Mouse (Mus musculus) forebrain, embryonic 11.5 days (tissue): ENCODE measurements around the gene Adamts14. TPM values are rescaled to one million over a fixed set of nuclear protein-coding genes. Genes with fewer than 3 reads are reported as not detected.

Source experiments
- ATAC-seq: fragments of 200-750 bp; cut with Nextera tagmentation; replicated peaks from 2 replicates; pipeline ENCODE4 v1.8.0; 2017; ENCODE audit warnings: moderate TSS enrichment; ENCODE audit not compliant: low FRiP score
- DNase-seq: peaks from one replicate; pipeline ENCODE4 v3.0.0-alpha.2; 2017; ENCODE audit warnings: low spot score
- H3K27ac ChIP-seq: fragments of 300-500 bp; sonication (generic); 2 replicates; pipeline ENCODE4 v1.5.1; 2014; ENCODE audit warnings: low read depth, low read length
- H3K27me3 ChIP-seq: fragments of 300-500 bp; sonication (generic); 2 replicates; pipeline ENCODE4 v1.6.1; 2014; ENCODE audit warnings: mild to moderate bottlenecking, low read length, mixed read lengths; ENCODE audit not compliant: control insufficient read depth, insufficient read depth
- H3K36me3 ChIP-seq: fragments of 300-500 bp; sonication (generic); 2 replicates; pipeline ENCODE4 v1.6.1; 2014; ENCODE audit warnings: mild to moderate bottlenecking, low read length, moderate library complexity, mixed read lengths; ENCODE audit not compliant: control insufficient read depth, insufficient read depth
- H3K4me1 ChIP-seq: fragments of 300-500 bp; sonication (generic); replicated peaks from 2 replicates; pipeline ENCODE4 v1.6.1; 2014; ENCODE audit warnings: low read length, mixed read lengths; ENCODE audit not compliant: control insufficient read depth, insufficient read depth
- H3K4me2 ChIP-seq: fragments of 300-500 bp; sonication (generic); 2 replicates; pipeline ENCODE4 v1.6.1; 2014; ENCODE audit warnings: low read depth, mild to moderate bottlenecking, low read length, moderate library complexity, mixed read lengths; ENCODE audit not compliant: severe bottlenecking
- H3K4me3 ChIP-seq: fragments of 300-500 bp; sonication (generic); 2 replicates; pipeline ENCODE4 v1.5.1; 2014; ENCODE audit warnings: low read depth, low read length
- H3K9ac ChIP-seq: fragments of 300-500 bp; sonication (generic); 2 replicates; pipeline ENCODE4 v1.6.1; 2014; ENCODE audit warnings: low read length
- H3K9me3 ChIP-seq: fragments of 300-500 bp; sonication (generic); 2 replicates; pipeline ENCODE4 v1.6.1; 2016; ENCODE audit warnings: low read length, mixed read lengths; ENCODE audit not compliant: control insufficient read depth
- WGBS: fragments of 180-500 bp; shearing (Covaris S2); extraction: QIAGEN DNeasy Blood & Tissue Kit; methylation state at CpG from one replicate; pipeline ENCODE4 v1.1.7; 2014; 5-methylcytosine and 5-hydroxymethylcytosine counted together
- polyA plus RNA-seq: library from polyadenylated mRNA; unstranded; fragments of >200 nt; fragmentation: Nextera tagmentation; extraction: Ambion mirVana; gene quantifications from 2 replicates; pipeline ENCODE4 v1.2.1, GENCODE M21; 2014

Adamts14 gene
- polyA plus RNA-seq, result 0.56 and 0.60 TPM in 2 replicates

DNA sequence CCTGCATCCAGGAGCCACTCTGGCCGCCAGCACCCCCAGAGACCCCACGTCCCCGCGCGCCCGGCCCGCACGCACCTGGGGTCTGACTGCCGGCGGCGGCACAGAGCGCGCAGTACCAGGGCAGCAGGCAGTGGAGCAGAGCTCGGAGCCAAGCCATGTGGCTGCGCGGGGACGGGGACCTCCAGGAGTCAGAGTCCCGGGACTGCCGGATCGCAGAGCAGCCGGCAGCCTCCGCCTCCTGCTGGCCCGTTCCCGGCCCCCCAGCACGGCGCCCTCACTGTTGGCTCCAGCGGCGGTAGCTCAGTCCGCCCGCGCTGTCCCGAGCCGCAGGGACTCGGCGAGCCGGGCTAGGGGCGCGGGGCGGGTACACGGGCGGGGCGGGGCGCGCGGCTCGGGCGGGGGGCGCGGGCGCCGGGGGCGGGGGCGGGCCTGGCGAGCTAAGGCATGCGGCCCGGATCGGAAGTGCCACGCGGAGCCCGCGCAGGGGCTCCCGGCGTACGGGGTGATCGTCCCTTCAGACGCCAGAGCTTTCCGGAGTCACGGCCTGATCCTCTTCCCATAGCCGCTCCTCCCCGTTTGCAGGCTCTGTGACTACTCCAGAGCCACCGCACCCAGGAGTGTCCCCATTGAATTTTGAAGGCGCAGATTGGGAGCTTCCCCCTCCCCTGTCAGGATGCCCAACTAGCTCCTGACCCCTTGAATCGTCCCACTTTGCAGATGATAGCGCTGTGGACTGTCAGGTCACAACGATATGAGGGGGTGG, at the start of gene Adamts14:
Gene Adamts14 (minus strand): TSS at position 358 of the 763 bp plus-strand sequence.
- Histone ChIP-seq H3K4me3 (peak within 1 kb of the TSS; percentile 56), H3K4me1 (peaks cover 5% of the 10 kb centered on the region; the same call in 1 of the 2 replicates), H3K36me3 (no peaks in the 10 kb centered on the region), H3K9me3 (no peaks in the 10 kb centered on the region), H3K27me3 (peaks cover 16% of the 10 kb centered on the region; the same call in 1 of the 2 replicates), H3K4me2 (peak within 1 kb of the TSS; percentile 96), H3K9ac (peak within 1 kb of the TSS; percentile 63), H3K27ac (no peak within 1 kb of the TSS)
- ATAC-seq (peak; percentile 63), DNase-seq (peak; percentile 77)
- WGBS, result under 1% methylated on average over 48 of the region's 75 CpGs

DNA sequence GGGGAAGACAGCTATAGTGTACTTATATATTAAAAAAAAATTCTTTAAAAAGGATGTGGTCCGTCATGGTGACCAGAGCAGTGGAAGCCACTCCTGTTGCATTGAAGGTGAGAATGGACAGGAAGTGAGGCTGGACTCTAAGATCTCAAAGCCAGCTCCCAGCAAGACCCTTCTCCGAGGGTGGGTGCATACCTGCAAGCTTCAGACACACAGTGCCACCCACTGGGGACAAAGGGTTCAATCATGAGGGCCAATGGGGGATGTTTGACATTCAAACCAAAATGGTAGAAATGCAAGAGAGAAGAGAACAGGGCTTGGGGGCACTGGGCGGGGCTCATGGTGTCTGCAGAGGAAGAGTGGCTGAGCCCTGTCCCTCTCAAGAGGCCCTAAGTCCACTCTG, 45.3 kb upstream of the Adamts14 start:
- H3K36me3 ChIP-seq, result no peaks in the 10 kb centered on the region
- WGBS, result 93% methylated on average over 3 of the region's 3 CpGs

DNA sequence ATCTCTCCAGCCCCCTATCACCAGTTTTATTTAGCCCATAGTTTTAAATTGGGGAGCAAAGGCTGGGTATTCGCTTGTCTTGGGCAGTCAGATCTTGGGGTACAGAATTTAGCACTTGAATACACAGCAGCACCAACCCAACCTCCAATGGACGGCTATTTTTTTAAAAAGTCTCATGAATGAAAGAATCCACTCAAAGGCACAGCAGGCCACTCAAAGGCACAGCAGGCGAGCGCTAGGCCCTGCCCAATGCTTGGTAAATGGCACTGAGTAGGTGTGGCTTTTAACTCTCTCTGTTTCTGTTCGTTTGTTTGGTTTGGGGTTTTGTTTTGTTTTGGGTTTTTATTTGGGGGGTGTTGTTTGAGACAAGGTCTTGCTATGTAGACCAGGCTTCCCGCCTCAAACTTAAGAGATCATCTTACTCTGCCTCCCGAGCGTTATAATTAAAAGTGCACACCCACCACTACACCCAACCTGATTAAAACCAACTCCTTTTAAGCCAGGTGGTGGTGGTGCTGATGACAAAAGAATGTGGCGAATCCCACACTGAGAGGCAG, 42.2 kb upstream of the Adamts14 start:
- H3K36me3 ChIP-seq, result no peaks in the 10 kb centered on the region
- ATAC-seq (no peak), DNase-seq (no peak)
- no peaks in the 10 kb centered on the region; the same call in 1 of the 2 replicates for H3K27me3 ChIP-seq
- no peak overlapping the region for H3K4me3 ChIP-seq
- H3K4me2 ChIP-seq, result no peak overlapping the region
- no peaks in the 10 kb centered on the region for H3K9me3 ChIP-seq
- H3K27ac ChIP-seq, result no peak overlapping the region
- no peak overlapping the region for H3K9ac ChIP-seq
- 10% methylated on average over 9 of the region's 9 CpGs for WGBS
- H3K4me1 ChIP-seq, result 0 out of 2 replicates have a peak, but pooled peaks cover 3% of the 10 kb centered on the region

More for the DNA sequence above, 45.3 kb upstream of the Adamts14 start:
- Histone ChIP-seq H3K27me3 (no peaks in the 10 kb centered on the region; the same call in 1 of the 2 replicates), H3K4me2 (no peak overlapping the region), H3K4me3 (no peak overlapping the region), H3K4me1 (0 out of 2 replicates have a peak, but pooled peaks cover 3% of the 10 kb centered on the region), H3K9ac (no peak overlapping the region), H3K27ac (no peak overlapping the region), H3K9me3 (no peaks in the 10 kb centered on the region)
- ATAC-seq (no peak), DNase-seq (no peak)

DNA sequence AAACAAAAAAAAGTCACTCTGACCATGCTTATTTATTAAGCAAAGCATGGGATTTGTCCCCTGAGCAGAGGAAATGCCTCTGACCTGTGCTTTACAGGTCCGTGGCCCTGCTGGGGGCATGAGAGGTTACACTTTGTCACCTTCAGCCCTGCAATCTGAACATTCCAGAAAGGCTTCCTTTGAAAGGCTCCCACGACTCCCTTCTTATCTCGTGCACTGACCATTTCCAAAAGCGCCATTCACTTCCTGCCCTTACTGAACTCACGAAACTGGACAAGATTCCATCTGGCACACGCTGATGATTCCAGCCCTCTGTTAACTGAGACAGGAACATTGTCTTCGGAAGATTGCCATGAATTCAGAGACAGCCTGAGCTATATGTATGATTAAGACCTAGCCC, 40.5 kb upstream of the Adamts14 start:
- DNase-seq (peak; percentile 14), ATAC-seq (no peak)
- H3K27me3 ChIP-seq, result no peaks in the 10 kb centered on the region; the same call in 1 of the 2 replicates
- no peak overlapping the region for H3K27ac ChIP-seq
- H3K36me3 ChIP-seq, result no peaks in the 10 kb centered on the region
- 79% methylated on average over 7 of the region's 7 CpGs for WGBS
- no peaks in the 10 kb centered on the region for H3K9me3 ChIP-seq
- no peak overlapping the region for H3K9ac ChIP-seq
- 0 out of 2 replicates have a peak, but pooled peaks cover 3% of the 10 kb centered on the region for H3K4me1 ChIP-seq
- H3K4me2 ChIP-seq, result no peak overlapping the region
- no peak overlapping the region for H3K4me3 ChIP-seq

DNA sequence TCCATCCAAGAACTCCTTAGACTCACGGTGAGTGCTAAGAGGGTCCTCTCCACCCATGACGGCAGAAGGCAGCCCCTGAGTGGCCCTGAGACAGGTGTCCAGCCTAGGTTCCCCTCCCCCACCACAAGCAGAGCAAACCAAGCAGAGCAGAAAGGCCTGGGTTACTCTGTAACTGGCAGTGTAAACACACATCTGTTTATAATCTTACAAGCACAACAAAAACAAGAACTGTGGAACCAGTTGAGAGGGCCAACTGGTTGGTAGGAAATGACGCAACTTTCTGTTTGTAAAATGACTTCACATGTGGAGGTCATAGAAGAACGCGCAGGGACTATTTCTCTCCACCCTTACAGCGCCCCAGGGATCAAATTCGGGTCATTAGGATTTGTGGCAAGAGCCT, 39.5 kb upstream of the Adamts14 start:
- DNase-seq, result peak; percentile 21
- Histone ChIP-seq H3K9me3 (no peaks in the 10 kb centered on the region), H3K9ac (no peak overlapping the region), H3K27ac (no peak overlapping the region), H3K4me1 (0 out of 2 replicates have a peak, but pooled peaks cover 3% of the 10 kb centered on the region), H3K27me3 (no peaks in the 10 kb centered on the region; the same call in 1 of the 2 replicates), H3K4me2 (no peak overlapping the region), H3K36me3 (no peaks in the 10 kb centered on the region), H3K4me3 (no peak overlapping the region)
- 72% methylated on average over 7 of the region's 7 CpGs for WGBS
- no peak for ATAC-seq

DNA sequence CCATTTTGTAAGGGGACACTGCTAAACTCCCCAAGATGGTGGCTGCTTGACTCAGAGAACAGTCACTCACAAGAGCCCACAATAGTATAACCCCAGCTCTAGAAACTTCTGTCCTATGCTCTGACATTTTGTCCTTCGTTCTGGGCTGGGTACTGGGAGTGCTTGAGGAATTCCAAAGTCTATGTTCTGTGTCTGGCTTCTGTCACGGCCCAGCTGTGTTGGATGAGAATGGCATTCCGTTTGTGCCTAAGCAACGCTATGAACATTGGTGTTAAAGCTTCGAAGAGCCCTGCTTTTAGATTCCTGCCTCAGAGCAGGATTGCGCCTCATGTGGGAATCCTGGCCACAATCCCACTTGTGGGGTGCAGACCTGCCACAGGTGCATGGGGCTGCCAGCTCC, 38.9 kb upstream of the Adamts14 start:
- Histone ChIP-seq H3K9ac (no peak overlapping the region), H3K36me3 (no peaks in the 10 kb centered on the region), H3K27me3 (no peaks in the 10 kb centered on the region; the same call in 1 of the 2 replicates), H3K4me2 (no peak overlapping the region), H3K27ac (no peak overlapping the region), H3K4me1 (0 out of 2 replicates have a peak, but pooled peaks cover 3% of the 10 kb centered on the region), H3K4me3 (no peak overlapping the region), H3K9me3 (no peaks in the 10 kb centered on the region)
- ATAC-seq, result no peak
- WGBS, result 88% methylated on average over 6 of the region's 6 CpGs
- peak; percentile 28 for DNase-seq

DNA sequence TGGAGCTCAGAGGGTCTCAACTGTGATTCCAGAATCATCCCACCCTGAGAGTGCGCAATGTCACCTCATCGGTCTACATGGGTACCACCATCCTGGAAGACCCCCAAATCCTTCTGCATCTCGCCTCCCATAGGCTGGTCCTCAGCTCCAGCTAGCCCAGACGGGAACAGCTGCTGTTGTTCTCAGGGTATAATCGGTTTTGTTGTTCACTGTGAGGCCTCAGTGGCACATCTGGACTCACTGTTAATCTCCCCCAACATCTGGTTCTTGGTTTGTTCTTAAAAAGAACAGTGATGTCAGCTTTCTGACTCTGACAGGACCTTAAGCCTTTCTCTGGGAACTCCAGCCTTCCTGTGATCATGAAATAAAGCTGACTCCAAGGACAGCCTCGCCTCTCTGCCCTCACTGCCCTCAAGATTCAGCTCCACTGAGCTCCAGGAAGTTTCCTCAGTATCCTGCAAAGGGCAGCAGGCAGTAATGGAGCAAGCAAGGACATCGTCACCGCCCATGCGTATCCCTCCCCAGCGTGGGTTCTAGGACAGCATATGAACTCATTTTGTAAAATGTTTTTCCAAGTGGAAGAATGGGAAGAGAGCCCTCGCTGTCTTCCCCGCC, 35.6 kb upstream of the Adamts14 start:
- no peak overlapping the region for H3K4me3 ChIP-seq
- H3K27me3 ChIP-seq, result no peaks in the 10 kb centered on the region
- WGBS, result 69% methylated on average over 12 of the region's 12 CpGs
- ATAC-seq (no peak), DNase-seq (no peak)
- H3K4me2 ChIP-seq, result no peak overlapping the region
- H3K36me3 ChIP-seq, result no peaks in the 10 kb centered on the region
- H3K4me1 ChIP-seq, result no peaks in the 10 kb centered on the region
- H3K27ac ChIP-seq, result no peak overlapping the region
- no peaks in the 10 kb centered on the region for H3K9me3 ChIP-seq
- H3K9ac ChIP-seq, result no peak overlapping the region

DNA sequence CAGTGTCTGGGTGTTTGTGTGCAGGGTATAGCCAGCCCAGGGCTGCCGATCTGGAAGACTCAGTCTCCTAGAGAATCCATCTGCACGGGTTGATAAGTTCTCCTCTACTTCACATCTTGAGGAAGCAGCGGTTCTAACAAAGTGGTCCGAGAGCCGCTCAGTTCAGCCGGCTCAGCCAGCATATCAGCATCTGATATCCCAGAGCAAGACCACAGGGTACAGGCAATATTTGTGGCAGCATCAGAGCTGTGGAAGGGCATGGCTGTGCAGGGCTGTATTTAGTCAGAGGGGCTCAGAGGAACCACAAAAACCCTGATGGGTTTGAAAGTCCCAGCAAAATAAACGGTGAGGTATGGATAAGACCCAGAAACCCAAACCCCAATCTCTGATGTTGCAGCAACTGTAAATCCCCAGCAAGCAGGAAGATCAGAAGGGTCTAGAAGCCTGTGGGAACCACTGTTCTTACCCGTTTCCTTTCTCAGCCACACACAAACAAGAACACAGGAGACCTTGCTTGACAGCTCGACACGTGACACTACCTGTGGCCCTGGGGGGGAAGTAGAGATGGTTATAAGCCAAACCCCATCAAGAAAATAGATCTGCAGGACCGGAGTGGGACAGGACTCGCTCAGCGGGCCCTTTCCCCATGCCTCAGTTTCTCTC, 32.8 kb upstream of the Adamts14 start:
- no peak overlapping the region for H3K27ac ChIP-seq

More for the DNA sequence above, 32.8 kb upstream of the Adamts14 start:
- DNase-seq, result no peak
- Histone ChIP-seq H3K9me3 (no peaks in the 10 kb centered on the region), H3K4me3 (no peak overlapping the region), H3K9ac (no peak overlapping the region), H3K27me3 (no peaks in the 10 kb centered on the region), H3K4me1 (no peaks in the 10 kb centered on the region), H3K36me3 (no peaks in the 10 kb centered on the region), H3K4me2 (no peak overlapping the region)
- ATAC-seq, result no peak
- WGBS, result 86% methylated on average over 13 of the region's 13 CpGs
